Mouse (Mus musculus) adrenal gland, adult 8-10 months (tissue): ENCODE results near the gene Tnfrsf21. TPM values are rescaled to one million over a fixed set of nuclear protein-coding genes. Genes with fewer than 3 reads are reported as not detected.

Source experiments
- DNase-seq: peaks from one replicate; pipeline ENCODE4 v3.0.0; 2022
- total RNA-seq, 4 experiments: library from RNA; stranded (reverse); gene quantifications; 2 replicates each; pipeline ENCODE4 v1.2.4; 2022

Tnfrsf21 gene
- total RNA-seq, 4 experiments from 2014 or later = 2.4 to 5.3 (median 3.1) TPM

DNA sequence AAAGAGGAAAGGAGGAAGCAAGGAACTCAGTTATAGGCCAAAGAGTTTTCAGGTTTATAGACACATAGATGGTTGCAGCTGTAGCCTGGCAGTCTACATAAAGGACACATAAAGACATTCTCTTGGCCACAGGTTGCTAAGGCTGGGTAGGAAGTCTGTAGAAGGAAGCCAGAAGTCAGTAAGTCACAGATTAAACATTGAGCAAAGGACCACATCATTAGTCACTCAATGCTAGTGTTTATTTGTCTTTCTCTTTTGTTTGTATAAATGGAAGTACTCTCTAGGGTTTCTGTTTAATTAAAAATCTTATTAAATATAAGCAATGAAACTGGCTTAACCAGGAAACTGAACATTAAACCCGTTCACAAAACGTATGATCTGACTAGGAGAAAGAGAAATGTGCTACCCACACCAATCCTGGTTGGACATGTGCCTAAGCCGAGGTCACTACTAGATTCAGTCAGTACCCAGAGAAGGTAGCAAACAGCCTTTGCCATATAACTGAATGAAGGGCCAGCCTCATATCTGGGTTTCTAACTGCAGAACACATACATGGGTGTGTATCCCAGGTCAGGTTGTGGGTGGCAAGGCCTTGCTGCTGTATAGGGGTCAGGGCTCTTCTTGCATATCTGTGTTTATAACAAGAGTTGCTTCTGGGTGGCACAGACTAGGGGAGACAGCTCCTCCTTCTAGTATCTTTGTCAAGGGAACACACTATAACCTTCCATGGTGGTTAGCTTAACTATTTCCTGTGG is 113.9 kb downstream of the Tnfrsf21 start:
- DNase-seq = no peak

DNA sequence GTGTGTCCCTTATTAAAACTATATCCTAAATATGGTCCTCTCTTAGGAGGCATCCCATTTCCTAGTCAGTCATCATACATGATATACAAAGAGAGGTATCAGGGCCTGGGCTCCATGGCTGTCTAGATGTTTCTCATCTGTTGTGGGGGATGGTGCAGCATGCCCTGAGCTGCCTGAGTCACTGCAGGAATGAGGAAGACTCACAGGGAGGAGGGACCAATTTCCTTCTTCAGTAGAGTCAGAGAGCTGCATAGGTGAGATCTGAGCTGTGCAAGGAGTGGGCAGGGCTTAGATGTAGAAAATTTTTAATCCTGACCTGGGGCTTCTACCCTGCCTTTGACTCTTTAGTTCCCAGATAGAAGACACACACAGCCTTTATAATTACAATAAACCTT is 114.5 kb downstream of the Tnfrsf21 start:
- DNase-seq = no peak

DNA sequence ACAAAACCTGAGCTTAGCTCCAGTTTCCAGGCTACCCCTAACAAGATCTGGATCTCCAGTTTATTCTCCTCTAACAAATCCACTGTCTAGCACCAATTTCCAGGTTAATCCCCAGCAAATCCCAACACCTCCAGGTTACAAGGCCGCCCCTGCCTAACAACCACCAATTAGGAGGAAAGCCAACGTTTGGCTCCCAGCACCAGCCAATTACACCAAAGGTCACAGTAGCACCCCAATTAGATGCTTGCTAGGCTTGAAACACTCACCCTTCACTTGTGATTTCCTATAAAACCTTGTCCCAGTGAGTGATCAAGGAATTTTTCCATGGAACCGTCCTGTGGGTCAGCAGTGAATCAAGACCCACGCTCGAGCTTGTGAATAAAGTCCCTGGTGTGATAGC is 116.1 kb downstream of the Tnfrsf21 start:
- no peak for DNase-seq

DNA sequence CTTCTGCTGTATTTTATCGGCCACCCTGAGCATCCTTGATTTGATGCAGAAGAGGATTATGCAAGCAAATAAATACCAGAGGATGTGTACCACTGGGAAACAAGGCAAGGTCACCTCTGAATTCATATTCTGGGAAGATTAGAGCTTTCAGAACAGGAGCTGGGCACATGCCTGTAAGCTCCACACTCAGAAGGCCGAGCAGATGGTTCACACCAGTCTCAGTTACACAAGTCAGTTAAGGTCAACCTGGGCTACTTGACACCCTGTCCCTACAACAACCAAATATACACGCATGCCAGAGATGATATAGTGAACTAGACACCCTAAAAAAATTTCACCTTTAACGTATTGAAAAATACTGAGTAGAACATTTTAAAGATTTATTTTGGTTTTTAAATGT is 116.8 kb downstream of the Tnfrsf21 start:
- DNase-seq = no peak

DNA sequence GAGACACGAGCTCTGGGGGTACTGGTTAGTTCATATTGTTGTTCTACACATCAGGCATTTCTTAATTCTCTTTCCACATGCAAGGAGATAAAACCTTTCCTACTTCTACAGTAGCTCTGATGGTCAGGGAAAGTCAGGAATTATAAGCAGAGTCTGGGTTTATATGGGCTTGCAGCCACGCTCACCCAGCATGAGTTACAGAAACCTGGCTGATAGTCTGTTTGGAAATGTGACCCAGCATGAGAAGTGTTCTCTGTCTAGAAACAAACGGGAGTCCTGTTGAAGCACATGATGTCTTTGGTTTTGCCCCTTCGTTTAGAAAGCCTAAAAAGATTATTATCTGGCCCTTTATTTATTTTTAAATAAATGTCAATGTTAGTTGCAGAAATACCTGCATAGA is 118.6 kb downstream of the Tnfrsf21 start:
- no peak for DNase-seq

DNA sequence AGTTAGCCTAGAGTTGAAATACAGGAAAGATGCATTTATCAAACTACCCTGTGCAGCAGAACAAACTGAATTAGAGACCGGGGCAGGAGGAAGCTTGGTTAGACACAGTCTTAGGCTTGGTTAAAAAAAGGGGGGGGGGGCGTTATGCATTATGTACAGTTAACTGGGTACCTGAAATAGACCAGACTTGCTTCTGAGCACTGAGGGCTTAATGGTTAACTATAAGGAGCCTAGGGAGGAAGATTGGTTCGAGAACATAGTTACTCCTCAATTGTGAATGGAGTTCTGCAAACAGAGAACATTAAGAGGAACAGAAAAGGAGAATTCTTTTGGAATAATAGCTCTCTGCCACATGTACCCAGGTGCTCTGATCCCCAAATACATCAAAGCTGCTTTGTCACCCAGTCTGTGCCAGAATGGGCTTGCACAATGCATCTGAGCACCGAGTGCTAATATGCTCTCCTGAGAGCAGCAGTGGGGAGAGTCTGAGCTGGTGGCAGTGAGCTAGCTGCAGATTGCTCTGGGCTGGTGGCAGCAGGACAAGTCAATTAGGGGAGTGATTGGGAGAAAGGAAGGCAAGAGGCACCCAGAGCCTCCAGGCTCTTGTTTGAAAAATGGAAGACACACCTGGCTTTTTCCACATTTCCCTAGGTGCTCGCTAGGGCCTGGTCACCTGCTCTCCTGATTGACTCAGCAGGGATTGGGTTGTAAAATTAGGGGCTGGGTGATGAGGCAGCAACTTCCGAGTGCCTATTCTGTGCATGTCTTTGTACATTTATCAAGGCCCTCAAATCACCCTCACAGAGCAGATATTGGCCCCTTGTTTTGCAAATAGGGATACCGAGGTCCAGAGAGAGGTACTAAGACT is 119.3 kb downstream of the Tnfrsf21 start:
- DNase-seq = no peak

DNA sequence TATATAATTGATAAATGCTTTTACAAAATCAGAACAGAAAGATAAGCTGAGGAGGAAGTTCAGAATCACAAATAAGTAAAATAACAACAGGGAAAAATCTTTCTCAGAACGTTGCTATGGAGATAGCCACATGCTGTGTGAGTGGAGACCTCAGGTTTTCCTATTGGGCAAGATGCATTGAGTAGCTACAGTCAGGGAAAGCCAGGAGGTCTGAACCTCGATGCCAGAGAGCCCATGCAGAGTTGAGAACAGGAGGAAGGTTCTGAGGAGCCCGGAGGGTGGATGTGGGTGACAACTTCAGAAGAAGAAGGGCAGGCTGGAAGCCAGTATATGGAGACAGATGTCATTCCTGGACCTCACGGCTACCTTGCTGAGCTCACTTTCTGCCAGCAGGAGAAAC is 120.4 kb downstream of the Tnfrsf21 start:
- no peak for DNase-seq

DNA sequence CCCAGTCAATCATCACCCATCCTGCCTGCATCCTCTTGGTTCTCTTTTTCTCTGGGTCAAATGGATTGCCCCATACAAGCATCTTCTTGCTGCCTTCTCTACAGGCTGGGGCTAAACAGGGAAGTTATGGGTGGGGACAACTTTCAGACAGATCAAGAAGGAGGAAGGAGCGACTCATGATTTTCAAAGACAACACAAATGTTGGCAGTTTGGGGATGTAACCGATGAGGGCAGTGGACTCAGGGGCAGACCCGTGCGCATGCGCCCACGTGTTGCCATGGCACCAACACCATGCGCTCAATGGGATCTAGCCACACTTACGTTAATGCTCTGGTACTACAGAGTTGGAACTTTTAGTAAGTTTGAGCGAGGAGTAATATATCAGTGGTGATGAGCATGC is 121.5 kb downstream of the Tnfrsf21 start:
- peak; percentile 3 for DNase-seq

DNA sequence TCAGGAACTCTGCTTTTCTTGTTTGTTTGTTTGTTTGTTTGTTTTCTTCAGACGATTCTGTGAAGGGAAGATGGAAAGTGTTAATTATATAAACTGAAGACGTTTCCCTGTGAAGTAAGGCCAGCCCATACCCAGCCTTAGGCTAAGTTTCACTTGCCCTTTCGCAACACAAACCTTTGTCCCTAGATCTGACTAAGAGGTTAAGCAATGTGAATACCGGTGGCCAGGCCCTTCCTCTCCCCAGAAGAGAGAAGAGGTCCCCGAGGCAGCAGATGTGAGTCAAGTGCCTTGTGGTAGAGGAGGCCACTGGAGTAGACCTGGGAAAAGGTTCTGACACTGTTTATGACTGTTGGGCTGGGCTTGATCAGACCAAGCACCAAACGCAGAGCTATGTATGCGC is 122.0 kb downstream of the Tnfrsf21 start:
- no peak for DNase-seq

Other genes with a start within 250 kb of the Tnfrsf21 start
- 10 to 100 TPM; 56.2 to 77.5 (median 66.8) TPM for gene Cd2ap, start 139.9 kb upstream of the Tnfrsf21 start, total RNA-seq